Mouse (Mus musculus) Patski (cell line): Measurements from ENCODE around the gene Plrg1. TPM values are rescaled to one million over a fixed set of nuclear protein-coding genes. Genes with fewer than 3 reads are reported as not detected.

ENCODE experiments used
- ATAC-seq: fragments of 100-300 bp; one replicate; pipeline ENCODE4 v1.8.0; 2021
- CTCF ChIA-PET: fragments of 350-600 bp; sonication (Branson Sonifier 250); formaldehyde crosslinking; loops from one replicate; lab custom pipeline; 2022; ENCODE audit warnings: inconsistent platforms; lab: Charles Lee
- POLR2A ChIA-PET: fragments of 350-600 bp; sonication (Branson Sonifier 250); formaldehyde crosslinking; loops from one replicate; lab custom pipeline; 2022; ENCODE audit warnings: antibody characterized with exemption, inconsistent platforms; lab: Charles Lee
- DNase-seq: peaks from one replicate; pipeline ENCODE4 v3.0.0-alpha.2; 2011; ENCODE audit warnings: low read depth, low spot score
- H3K27me3 ChIP-seq: fragments of 371-371 bp; one replicate; pipeline ENCODE4 v1.5.1; 2021
- CTCF ChIP-seq: fragments of 100-300 bp; IDR thresholded peaks from one replicate; pipeline ENCODE4 v1.5.1; 2021
- in situ Hi-C: fragments of 300-500 bp; cut with MboI; formaldehyde crosslinking; loops from 3 replicates; pipeline ENCODE4 v1.11.1; 2018; ENCODE audit warnings: low pct_unique_long_range_greater_than_20kb, mixed read lengths
- polyA plus RNA-seq: library from polyadenylated mRNA; unstranded; gene quantifications from one replicate; pipeline ENCODE4 v1.2.3, GENCODE M21; 2021

Plrg1 gene
- polyA plus RNA-seq, 1 experiment from 2014 or later, result 85.3 TPM

DNA sequence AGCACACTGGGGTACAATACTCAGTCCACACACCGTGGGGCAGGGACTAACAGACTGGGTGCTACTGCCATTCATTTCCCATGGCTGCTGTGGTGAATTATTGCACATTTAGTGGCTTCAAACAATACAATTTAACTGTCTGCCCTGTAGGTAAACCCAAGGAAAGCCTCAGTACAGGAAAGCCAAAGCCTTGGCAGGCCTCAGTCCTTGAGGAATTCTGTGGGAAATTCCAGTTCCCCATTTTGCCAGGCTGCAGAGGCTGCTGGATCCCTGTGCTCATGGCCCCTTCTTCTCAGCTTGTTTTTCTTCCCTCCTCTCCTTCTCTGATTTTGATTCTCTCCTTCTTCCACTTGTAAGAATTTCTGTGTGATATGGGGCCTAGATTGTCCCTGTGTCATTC lies 59.6 kb downstream of the Plrg1 start:
- ChIA-PET CTCF (no interaction called here), POLR2A (no interaction called here)
- peaks cover 45% of the 10 kb centered on the region for H3K27me3 ChIP-seq
- TF ChIP-seq CTCF, result no peak
- DNase-seq, result no peak
- no peak for ATAC-seq
- in situ Hi-C loops, result loop anchor here (5.0 kb wide), 1 partner anchor 162 kb away; no protein-coding TSS in a partner anchor

DNA sequence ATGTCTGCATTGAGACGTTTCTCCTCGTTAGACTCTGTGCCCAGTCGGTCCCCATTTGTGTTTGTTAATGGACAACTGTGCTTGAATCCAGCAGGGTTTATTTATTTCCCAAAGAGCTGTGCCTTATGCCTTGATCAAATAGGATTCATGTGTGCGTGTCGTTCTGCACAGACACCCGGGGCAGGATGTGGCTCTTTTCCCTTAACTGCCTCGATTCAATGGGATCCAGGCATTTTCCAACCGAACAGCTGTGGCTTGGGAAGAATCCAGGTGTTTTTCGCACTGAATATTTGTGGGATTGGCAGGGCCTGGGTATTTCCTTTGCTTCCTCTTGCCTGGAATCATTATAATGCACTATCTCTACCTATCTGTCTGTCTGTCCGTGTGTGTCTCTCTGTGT lies 62.3 kb downstream of the Plrg1 start:
- no peak for TF ChIP-seq CTCF
- POLR2A ChIA-PET, result interaction anchor here (1.2 kb wide), 1 partner anchor 10 kb away, joined by 3 read pairs; the partner anchor contains the start of gene Dchs2
- peaks cover 48% of the 10 kb centered on the region for H3K27me3 ChIP-seq
- CTCF ChIA-PET, result interaction anchor here (1.8 kb wide), 1 partner anchor 13 kb away, joined by 4 read pairs; no protein-coding TSS in a partner anchor
- DNase-seq (peak; percentile 42), ATAC-seq (peak; percentile 62)
- in situ Hi-C loops, result no loop called here

Other genes with a start within 250 kb of the Plrg1 start
- not detected for gene Rbm46, start 179.0 kb upstream of the Plrg1 start, polyA plus RNA-seq
- gene Lrat, start 151.5 kb upstream of the Plrg1 start, polyA plus RNA-seq, result not detected
- gene Fgg, start 47.8 kb upstream of the Plrg1 start, polyA plus RNA-seq, result not detected
- not detected for gene Fga, start 29.4 kb upstream of the Plrg1 start, polyA plus RNA-seq
- gene Fgb, start 5.7 kb upstream of the Plrg1 start, polyA plus RNA-seq, result not detected
- gene Dchs2, start 72.4 kb downstream of the Plrg1 start, polyA plus RNA-seq, result 0.12 TPM